ENCODE assay signal across 22 mouse cellular contexts in genomic region chr5:121233726-121234125, GRCm38 (mm10). TPM values are rescaled to one million over a fixed set of nuclear protein-coding genes. Genes with fewer than 3 reads are reported as not detected.
DNase-seq lines count a peak whose midpoint lies in the region; ATAC-seq and TF ChIP-seq lines count a peak whose summit lies in the region.
"Had no signal": no experiment of that assay in that cellular context is flagged by ENCODE, and none has a peak within 500 bp of the region (broad histone marks: within the 10 kb centered on the region; RNA-seq: fewer than 3 reads in every experiment).

No protein-coding gene starts in this region.

- no peak for TF ChIP-seq CTCF in MEL (IDR thresholded peaks at IDR 0.05 in 2 of 3, conservative IDR thresholded peaks at IDR 0.05 in 1 of 3; ENCODE audit: control insufficient read depth in 1 of 3, insufficient read depth in 1 of 3, low read depth in 2 of 3, low read length in 3 of 3, poor library complexity in 1 of 3, severe bottlenecking in 1 of 3)
- TF ChIP-seq CTCF in liver, postnatal 0 days (IDR thresholded peaks at IDR 0.05; ENCODE audit: low read depth): no peak
- TF ChIP-seq CTCF in thymus, adult 2 months (IDR thresholded peaks at IDR 0.05; ENCODE audit: borderline replicate concordance, control insufficient read depth, extremely low read depth, insufficient read depth, low read length, poor library complexity): no peak

- ATAC-seq in liver, embryonic 11.5 days (replicated peaks; ENCODE audit: low FRiP score): peak; percentile 62
- ATAC-seq in liver, postnatal 0 days: no peak
- ATAC-seq in kidney, embryonic 14.5 days (ENCODE audit: low FRiP score, low TSS enrichment): no peak
- ATAC-seq: inflammation-experienced regulatory T-cells, adult 6 months had no signal

- WGBS in liver, embryonic 11.5 days: 41% methylated on average over 2 of the region's 2 CpGs
- 40% methylated on average over 2 of the region's 2 CpGs for WGBS in liver, postnatal 0 days (ENCODE audit: insufficient replicate concordance)
- 83% methylated on average over 2 of the region's 2 CpGs for WGBS in kidney, embryonic 14.5 days
- 96% methylated on average over 2 of the region's 2 CpGs for WGBS in thymus, adult 2 months

- peaks cover 25 to 42% of the 10 kb centered on the region in 2 experiments for H3K4me1 ChIP-seq in MEL (ENCODE audit: control insufficient read depth in 1 of 2, insufficient read depth in 2 of 2, low read length in 2 of 2)
- H3K4me1 ChIP-seq in erythroblast, embryonic 14.5 days (ENCODE audit: control insufficient read depth): peaks cover 96% of the 10 kb centered on the region
- H3K4me1 ChIP-seq in liver, embryonic 11.5 days (replicated peaks; ENCODE audit: control insufficient read depth, insufficient read depth, low read length): peaks cover 42% of the 10 kb centered on the region
- H3K4me1 ChIP-seq in liver, postnatal 0 days (ENCODE audit: insufficient read depth): peaks cover 26% of the 10 kb centered on the region
- H3K4me1 ChIP-seq in kidney, embryonic 14.5 days (ENCODE audit: control insufficient read depth, insufficient read depth, low read length): no peaks in the 10 kb centered on the region
- H3K4me1 ChIP-seq in thymus, adult 2 months (replicated peaks; ENCODE audit: control insufficient read depth, insufficient read depth, low read length): peaks cover 7% of the 10 kb centered on the region
- H3K4me1 ChIP-seq: embryonic facial prominence, embryonic 15.5 days; lung, embryonic 15.5 days had no signal

- peak overlapping the region; percentile 64 for H3K27ac ChIP-seq in MEL (ENCODE audit: control insufficient read depth, low read depth, low read length)
- H3K27ac ChIP-seq in liver, embryonic 11.5 days (ENCODE audit: low read depth, low read length): peak overlapping the region; percentile 81
- H3K27ac ChIP-seq in liver, postnatal 0 days (ENCODE audit: low read depth): peak overlapping the region; percentile 77
- H3K27ac ChIP-seq in kidney, embryonic 14.5 days (ENCODE audit: low read depth, low read length): no peak overlapping the region
- no peak overlapping the region for H3K27ac ChIP-seq in thymus, adult 2 months (ENCODE audit: control insufficient read depth, insufficient read depth, low read length)
- H3K27ac ChIP-seq: embryonic facial prominence, embryonic 15.5 days; heart, adult 2 months; hindbrain, embryonic 14.5 days; lung, embryonic 15.5 days had no signal

- TF ChIP-seq RAD21 in MEL (IDR thresholded peaks at IDR 0.05; ENCODE audit: low read depth, low read length): no peak

- TF ChIP-seq POLR2A in MEL (IDR thresholded peaks at IDR 0.05; ENCODE audit: control insufficient read depth in 1 of 2, insufficient read depth in 1 of 2, low read depth in 1 of 2, low read length in 2 of 2, poor library complexity in 1 of 2): no peak
- TF ChIP-seq POLR2A in thymus, adult 2 months (IDR thresholded peaks at IDR 0.05; ENCODE audit: control insufficient read depth, extremely low read depth, insufficient read depth, low read length, poor library complexity): no peak

- H3K9ac ChIP-seq in MEL (ENCODE audit: control insufficient read depth, low read depth, low read length, poor library complexity, severe bottlenecking): no peak overlapping the region
- H3K9ac ChIP-seq in liver, embryonic 11.5 days (ENCODE audit: low read depth, low read length): no peak overlapping the region
- peak overlapping the region; percentile 32; the same call in 1 of the 2 replicates for H3K9ac ChIP-seq in liver, postnatal 0 days (replicated peaks)
- no peak overlapping the region for H3K9ac ChIP-seq in kidney, embryonic 14.5 days (ENCODE audit: low read depth, low read length)
- H3K9ac ChIP-seq: embryonic facial prominence, embryonic 15.5 days; hindbrain, embryonic 14.5 days; lung, embryonic 15.5 days had no signal

- no peaks in the 10 kb centered on the region for H3K9me3 ChIP-seq in MEL (replicated peaks; ENCODE audit: insufficient read depth, low read length)
- no peaks in the 10 kb centered on the region; the same call in 1 of the 2 replicates for H3K9me3 ChIP-seq in erythroblast, embryonic 14.5 days (ENCODE audit: control insufficient read depth, low read length)
- no peaks in the 10 kb centered on the region for H3K9me3 ChIP-seq in liver, embryonic 11.5 days (ENCODE audit: control insufficient read depth, low read length)
- no peaks in the 10 kb centered on the region for H3K9me3 ChIP-seq in liver, postnatal 0 days (ENCODE audit: low read length)
- H3K9me3 ChIP-seq in kidney, embryonic 14.5 days (ENCODE audit: control insufficient read depth, low read length): no peaks in the 10 kb centered on the region
- H3K9me3 ChIP-seq: embryonic facial prominence, embryonic 15.5 days; lung, embryonic 15.5 days had no signal

- peak; percentile 54 for DNase-seq in MEL (ENCODE audit: low read depth, low spot score)
- no peak for DNase-seq in liver, embryonic 11.5 days (ENCODE audit: low spot score)
- no peak for DNase-seq in liver, postnatal 0 days
- no peak for DNase-seq in thymus, adult 2 months
- no peak for DNase-seq in adrenal gland, postnatal 10 days
- DNase-seq: adrenal gland, postnatal 14 days; cerebellum, adult 9-11 months; gastrocnemius, postnatal 25 days; heart, adult 2 months; heart, postnatal 36 days; kidney, adult 9 months; kidney, postnatal 36 days; lung, postnatal 36 days; spleen, adult 18-20 months; thymus, postnatal 25 days had no signal

- peak; percentile 64 to 88; a peak in 3 of 4 replicates for TF ChIP-seq EP300 in MEL (IDR thresholded peaks at IDR 0.05; ENCODE audit: low read depth in 1 of 2, low read length in 2 of 2)
- TF ChIP-seq EP300 in liver, postnatal 0 days (IDR thresholded peaks at IDR 0.05; ENCODE audit: low read depth): peak; percentile 85

- H3K79me2 ChIP-seq in MEL (ENCODE audit: control insufficient read depth, insufficient read depth, low read length, poor library complexity): peaks cover 37% of the 10 kb centered on the region

- no peak overlapping the region for H3K4me3 ChIP-seq in MEL (ENCODE audit: control insufficient read depth in 1 of 2, insufficient read depth in 1 of 2, low read depth in 2 of 2, low read length in 2 of 2)
- H3K4me3 ChIP-seq in erythroblast, embryonic 14.5 days (replicated peaks): peak overlapping the region; percentile 42
- no peak overlapping the region for H3K4me3 ChIP-seq in liver, embryonic 11.5 days (ENCODE audit: low read depth, low read length)
- H3K4me3 ChIP-seq in liver, postnatal 0 days (ENCODE audit: low read depth, low read length): no peak overlapping the region
- no peak overlapping the region for H3K4me3 ChIP-seq in kidney, embryonic 14.5 days (ENCODE audit: low read length)
- no peak overlapping the region for H3K4me3 ChIP-seq in thymus, adult 2 months (ENCODE audit: control insufficient read depth, insufficient read depth, low read length)
- H3K4me3 ChIP-seq: embryonic facial prominence, embryonic 15.5 days; heart, adult 2 months; lung, embryonic 15.5 days had no signal

- H3K36me3 ChIP-seq in MEL (ENCODE audit: control insufficient read depth in 1 of 2, insufficient read depth in 2 of 2, low read length in 2 of 2): peaks cover 0 to 48% of the 10 kb centered on the region in 2 experiments; a peak in 2 of 4 replicates
- peaks cover 92% of the 10 kb centered on the region for H3K36me3 ChIP-seq in erythroblast, embryonic 14.5 days (ENCODE audit: control insufficient read depth)
- H3K36me3 ChIP-seq in liver, embryonic 11.5 days (ENCODE audit: control insufficient read depth, insufficient read depth, low read length): 0 out of 2 replicates have a peak, but pooled peaks cover 4% of the 10 kb centered on the region
- peaks cover 2% of the 10 kb centered on the region for H3K36me3 ChIP-seq in liver, postnatal 0 days (replicated peaks; ENCODE audit: insufficient read depth, low read length)
- no peaks in the 10 kb centered on the region for H3K36me3 ChIP-seq in kidney, embryonic 14.5 days (ENCODE audit: control insufficient read depth, insufficient read depth, low read length)
- no peaks in the 10 kb centered on the region for H3K36me3 ChIP-seq in thymus, adult 2 months (ENCODE audit: control insufficient read depth, insufficient read depth, low read length)
- H3K36me3 ChIP-seq: embryonic facial prominence, embryonic 15.5 days; lung, embryonic 15.5 days had no signal

- peak overlapping the region; percentile 40 for H3K4me2 ChIP-seq in liver, embryonic 11.5 days
- peak overlapping the region; percentile 31 for H3K4me2 ChIP-seq in liver, postnatal 0 days (ENCODE audit: low read depth, low read length)
- H3K4me2 ChIP-seq in kidney, embryonic 14.5 days (replicated peaks; ENCODE audit: low read depth, low read length): no peak overlapping the region
- H3K4me2 ChIP-seq: embryonic facial prominence, embryonic 15.5 days; hindbrain, embryonic 14.5 days; lung, embryonic 15.5 days; midbrain, embryonic 11.5 days had no signal

- no peaks in the 10 kb centered on the region for H3K27me3 ChIP-seq in MEL (ENCODE audit: control insufficient read depth in 1 of 2, insufficient read depth in 2 of 2, low read length in 2 of 2)
- H3K27me3 ChIP-seq in erythroblast, embryonic 14.5 days (ENCODE audit: control insufficient read depth): no peaks in the 10 kb centered on the region
- H3K27me3 ChIP-seq in liver, embryonic 11.5 days (replicated peaks; ENCODE audit: control insufficient read depth, insufficient read depth, low read length): no peaks in the 10 kb centered on the region
- no peaks in the 10 kb centered on the region for H3K27me3 ChIP-seq in liver, postnatal 0 days (ENCODE audit: insufficient read depth, low read length)
- H3K27me3 ChIP-seq in kidney, embryonic 14.5 days (ENCODE audit: control insufficient read depth, insufficient read depth, low read length): no peaks in the 10 kb centered on the region
- no peaks in the 10 kb centered on the region for H3K27me3 ChIP-seq in thymus, adult 2 months (ENCODE audit: control insufficient read depth, insufficient read depth, low read length)
- H3K27me3 ChIP-seq: embryonic facial prominence, embryonic 15.5 days; lung, embryonic 15.5 days had no signal

RNA-seq across cellular contexts. Expression of gene Hectd4, which starts 13.7 kb away (rescaled TPM):
- total RNA-seq in MEL (2012; rRNA removed): 6.9 and 7.0 TPM in 2 replicates
- 10 to 100 TPM in 1 of 2 experiments, not detected in 1; 10.8 TPM for polyA plus RNA-seq in MEL (2012; ENCODE audit: insufficient read depth in 1 of 2, insufficient read length in 2 of 2, low read depth in 1 of 2, low replicate concordance in 2 of 2, missing spikeins in 1 of 2)
- polyA plus RNA-seq in erythroblast, embryonic 14.5 days (2012): 10.6 and 12.1 TPM in 2 replicates
- 11.8 and 16.3 TPM in 2 replicates for polyA plus RNA-seq in liver, embryonic 11.5 days (2014; fragmentation: Nextera tagmentation; extraction: Ambion mirVana)
- 3.3 and 3.6 TPM in 2 replicates for polyA plus RNA-seq in liver, postnatal 0 days (2015; fragmentation: Nextera tagmentation; extraction: Ambion mirVana)
- polyA plus RNA-seq in kidney, embryonic 14.5 days (2014; fragmentation: Nextera tagmentation; extraction: Ambion mirVana): 6.2 and 8.0 TPM in 2 replicates
- 61.5 and 67.5 TPM in 2 replicates for polyA plus RNA-seq in thymus, adult 2 months (2012; rRNA removed)
- 10 to 100 TPM; 18.7 to 27.8 TPM for total RNA-seq in adrenal gland, postnatal 10 days (2021)

RNA-seq across cellular contexts. Expression of gene Rpl6, which starts 29.4 kb away (rescaled TPM):
- total RNA-seq in MEL (2012; rRNA removed): 2,653 and 2,779 TPM in 2 replicates
- polyA plus RNA-seq in MEL (2012; ENCODE audit: insufficient read depth in 1 of 2, insufficient read length in 2 of 2, low read depth in 1 of 2, low replicate concordance in 2 of 2, missing spikeins in 1 of 2): 1,000 to 10,000 TPM in 1 of 2 experiments, 100 to 1,000 TPM in 1; 850 to 2,901 TPM
- 24.9 and 56.7 TPM in 2 replicates for polyA plus RNA-seq in erythroblast, embryonic 14.5 days (2012)
- 959 and 1,036 TPM in 2 replicates for polyA plus RNA-seq in liver, embryonic 11.5 days (2014; fragmentation: Nextera tagmentation; extraction: Ambion mirVana)
- 315 and 325 TPM in 2 replicates for polyA plus RNA-seq in liver, postnatal 0 days (2015; fragmentation: Nextera tagmentation; extraction: Ambion mirVana)
- polyA plus RNA-seq in kidney, embryonic 14.5 days (2014; fragmentation: Nextera tagmentation; extraction: Ambion mirVana): 738 and 891 TPM in 2 replicates
- polyA plus RNA-seq in thymus, adult 2 months (2012; rRNA removed): 391 and 394 TPM in 2 replicates
- total RNA-seq in adrenal gland, postnatal 10 days (2021): 1,000 to 10,000 TPM; 1,004 to 1,027 TPM

RNA-seq across cellular contexts. Expression of gene Ptpn11, which starts 42.5 kb away (rescaled TPM):
- 41.4 and 46.5 TPM in 2 replicates for total RNA-seq in MEL (2012; rRNA removed)
- 10 to 100 TPM; 43.6 to 55.0 TPM for polyA plus RNA-seq in MEL (2012; ENCODE audit: insufficient read depth in 1 of 2, insufficient read length in 2 of 2, low read depth in 1 of 2, low replicate concordance in 2 of 2, missing spikeins in 1 of 2)
- 1.5 and 2.0 TPM in 2 replicates for polyA plus RNA-seq in erythroblast, embryonic 14.5 days (2012)
- polyA plus RNA-seq in liver, embryonic 11.5 days (2014; fragmentation: Nextera tagmentation; extraction: Ambion mirVana): 21.5 TPM in 2 replicates
- 9.6 and 10.6 TPM in 2 replicates for polyA plus RNA-seq in liver, postnatal 0 days (2015; fragmentation: Nextera tagmentation; extraction: Ambion mirVana)
- 21.2 and 26.5 TPM in 2 replicates for polyA plus RNA-seq in kidney, embryonic 14.5 days (2014; fragmentation: Nextera tagmentation; extraction: Ambion mirVana)
- 30.0 and 33.1 TPM in 2 replicates for polyA plus RNA-seq in thymus, adult 2 months (2012; rRNA removed)
- total RNA-seq in adrenal gland, postnatal 10 days (2021): 10 to 100 TPM; 85.8 to 88.5 TPM

Comparison
In these comparisons a context has a peak if more than half of its experiments do, and no peak if none do; other contexts are left out.
1. H3K27ac ChIP-seq: peak in MEL (single experiment), liver, embryonic 11.5 days (single experiment) and liver, postnatal 0 days (single experiment); none in kidney, embryonic 14.5 days (single experiment) and thymus, adult 2 months (single experiment).